Mouse (Mus musculus): ENCODE measurements around the gene AC131692.1. TPM values are rescaled to one million over a fixed set of nuclear protein-coding genes. Genes with fewer than 3 reads are reported as not detected.
A peak's percentile ranks its signal among the peaks of the same experiment; 100 is the strongest.

The AC131692.1 gene
- total RNA-seq (2021), result under 1 TPM in 1 of 2 experiments, not detected in 1; 0.54 TPM
- long read RNA-seq, experiment 1, result 0 reads
- long read RNA-seq, experiment 2, result 0 reads

GRCm38 (mm10) chr19:6094119-6094518, at the start of gene AC131692.1:
Gene AC131692.1, plus strand, starts transcription at chr19:6094419.
- DNase-seq (ENCODE audit: low spot score in 2 of 2), result no peak

- DNase-seq (ENCODE audit: low spot score in 2 of 2), result no peak
Measured at GRCm38 (mm10) chr19:6045366-6046293, 48.6 kb upstream of the AC131692.1 start.

GRCm38 (mm10) chr19:6046294-6047153, 47.7 kb upstream of the AC131692.1 start, which contains the start of gene Syvn1:
Gene Syvn1, plus strand, starts transcription at chr19:6046576.
- peak; percentile 76 to 91 for DNase-seq (ENCODE audit: low spot score in 2 of 2)

- no peak for DNase-seq (ENCODE audit: low spot score in 2 of 2)
Measured at GRCm38 (mm10) chr19:6047154-6047898, 46.9 kb upstream of the AC131692.1 start.

- DNase-seq (ENCODE audit: low spot score in 2 of 2), result no peak
Measured at GRCm38 (mm10) chr19:6047899-6048166, 46.4 kb upstream of the AC131692.1 start.

- DNase-seq (ENCODE audit: low spot score in 2 of 2), result no peak
Measured at GRCm38 (mm10) chr19:6048681-6049410, 45.4 kb upstream of the AC131692.1 start.

- no peak for DNase-seq (ENCODE audit: low spot score in 2 of 2)
Measured at GRCm38 (mm10) chr19:6052516-6052915, 41.7 kb upstream of the AC131692.1 start.

- no peak for DNase-seq (ENCODE audit: low spot score in 2 of 2)
Measured at GRCm38 (mm10) chr19:6054296-6054695, 39.9 kb upstream of the AC131692.1 start.

- no peak for DNase-seq (ENCODE audit: low spot score in 2 of 2)
Measured at GRCm38 (mm10) chr19:6056696-6057095, 37.5 kb upstream of the AC131692.1 start.

GRCm38 (mm10) chr19:6057313-6058096, 36.7 kb upstream of the AC131692.1 start, which contains the start of the genes Mrpl49 and Fau:
Gene Mrpl49, minus strand, starts transcription at chr19:6057785.
Gene Fau, plus strand, starts transcription at chr19:6057844.
- peak; percentile 99 for DNase-seq (ENCODE audit: low spot score in 2 of 2)

- no peak for DNase-seq (ENCODE audit: low spot score in 2 of 2)
Measured at GRCm38 (mm10) chr19:6058513-6058912, 35.7 kb upstream of the AC131692.1 start.

GRCm38 (mm10) chr19:6058966-6059365, 35.3 kb upstream of the AC131692.1 start:
- DNase-seq (ENCODE audit: low spot score in 2 of 2), result no peak

- peak; percentile 75 to 92 for DNase-seq (ENCODE audit: low spot score in 2 of 2)
Measured at GRCm38 (mm10) chr19:6061021-6061533, 33.1 kb upstream of the AC131692.1 start, which contains the start of gene Znhit2. Gene Znhit2, plus strand, starts transcription at chr19:6061192.

- peak in 1 of 2 experiments; percentile 45 for DNase-seq (ENCODE audit: low spot score in 2 of 2)
Measured at GRCm38 (mm10) chr19:6061641-6062302, 32.4 kb upstream of the AC131692.1 start.

GRCm38 (mm10) chr19:6062418-6062817, 31.8 kb upstream of the AC131692.1 start:
- DNase-seq (ENCODE audit: low spot score in 2 of 2), result no peak

- no peak for DNase-seq (ENCODE audit: low spot score in 2 of 2)
Measured at GRCm38 (mm10) chr19:6063081-6063480, 31.1 kb upstream of the AC131692.1 start.

- DNase-seq (ENCODE audit: low spot score in 2 of 2), result no peak
Measured at GRCm38 (mm10) chr19:6066571-6066970, 27.6 kb upstream of the AC131692.1 start.

GRCm38 (mm10) chr19:6067011-6067723, 27.1 kb upstream of the AC131692.1 start:
- peak in 1 of 2 experiments; percentile 80 for DNase-seq (ENCODE audit: low spot score in 2 of 2)

Data from gastrocnemius, postnatal 4 days (tissue).